Mouse (Mus musculus): Measurements from ENCODE around the gene Gm12184. TPM values are rescaled to one million over a fixed set of nuclear protein-coding genes. Genes with fewer than 3 reads are reported as not detected.

Gm12184 gene
- total RNA-seq, 1 experiment, result 12.2 TPM

DNA sequence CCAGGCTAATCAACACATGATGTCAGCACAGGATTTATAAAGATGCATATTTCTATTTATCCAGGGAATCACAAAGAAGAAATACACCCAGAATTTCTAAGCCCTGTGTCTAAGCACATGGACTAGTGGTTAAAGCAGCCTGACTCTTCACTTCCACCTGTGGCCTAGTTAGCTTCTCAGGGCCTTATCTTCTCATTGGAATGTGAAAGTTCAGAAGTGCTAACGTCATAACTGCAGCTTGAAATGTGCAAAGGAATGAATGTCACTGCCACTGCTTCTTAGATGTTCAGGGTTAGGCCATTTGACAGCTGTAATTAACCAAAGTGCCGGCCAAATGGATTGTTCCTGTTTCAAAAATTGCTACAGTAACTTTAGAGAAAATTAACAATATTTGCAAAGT lies 3.8 kb upstream of the Gm12184 start:
- peaks cover 0 to 2% of the 10 kb centered on the region in 2 experiments; a peak in 2 of 4 replicates for H3K4me1 ChIP-seq (ENCODE audit: control insufficient read depth in 2 of 2, insufficient read depth in 2 of 2, low read length in 2 of 2, poor library complexity in 1 of 2)
- H3K9me3 ChIP-seq (ENCODE audit: control insufficient read depth, insufficient read depth, low read depth, low read length), result no peaks in the 10 kb centered on the region
- no peak for DNase-seq (ENCODE audit: low read depth, low spot score)
- no peak overlapping the region for H3K27ac ChIP-seq (ENCODE audit: insufficient read depth, low read depth, low read length, poor library complexity, severe bottlenecking)
- in situ Hi-C loops (cut with MboI; ENCODE audit: low sequenced_read_pairs in 2 of 2, unreplicated experiment in 2 of 2), result no loop called here
- TF ChIP-seq HCFC1 (IDR thresholded peaks at IDR 0.05; ENCODE audit: borderline replicate concordance, insufficient read depth, low read length) (no peak), CHD2 (IDR thresholded peaks at IDR 0.05; ENCODE audit: low read depth, low read length) (no peak), ZNF384 (IDR thresholded peaks at IDR 0.05; ENCODE audit: low read depth, low read length) (no peak), MAFK (IDR thresholded peaks at IDR 0.05; ENCODE audit: insufficient read depth, low read depth, low read length) (no peak), ZC3H11A (IDR thresholded peaks at IDR 0.05; ENCODE audit: borderline replicate concordance, low read depth, low read length) (no peak)
- H3K36me3 ChIP-seq (ENCODE audit: control insufficient read depth, insufficient read depth, low read length, poor library complexity, severe bottlenecking), result no peaks in the 10 kb centered on the region
- H3K4me3 ChIP-seq (ENCODE audit: insufficient read depth in 1 of 2, low read depth in 1 of 2, low read length in 2 of 2, poor library complexity in 1 of 2, severe bottlenecking in 1 of 2), result no peak overlapping the region
- H3K9ac ChIP-seq (ENCODE audit: insufficient read depth, low read depth, low read length, poor library complexity, severe bottlenecking), result no peak overlapping the region

DNA sequence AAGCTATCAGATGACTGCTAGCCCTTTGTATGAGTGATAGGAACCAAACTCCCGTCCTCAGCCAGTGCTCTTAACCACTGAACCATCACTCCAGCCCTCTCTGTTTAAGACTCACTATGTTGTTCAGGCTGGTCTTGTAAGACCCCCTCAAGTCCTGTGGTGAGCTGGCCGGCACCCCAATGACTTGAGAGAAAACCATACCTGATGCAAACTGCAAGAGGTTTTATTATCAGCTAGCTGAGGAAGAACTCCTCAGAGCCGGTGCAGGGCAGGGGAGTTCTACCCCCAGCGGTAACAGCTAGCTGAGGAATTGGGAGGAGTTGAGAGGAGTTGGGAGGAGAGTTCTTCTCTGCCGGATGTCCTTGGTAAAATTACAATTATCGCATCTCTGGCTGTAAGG lies 1.5 kb upstream of the Gm12184 start:
- Histone ChIP-seq H3K27ac (ENCODE audit: insufficient read depth, low read depth, low read length, poor library complexity, severe bottlenecking) (no peak overlapping the region; the same call in 1 of the 2 replicates), H3K36me3 (ENCODE audit: control insufficient read depth, insufficient read depth, low read length, poor library complexity, severe bottlenecking) (no peaks in the 10 kb centered on the region), H3K4me1 (ENCODE audit: control insufficient read depth in 2 of 2, insufficient read depth in 2 of 2, low read length in 2 of 2, poor library complexity in 1 of 2) (peaks cover 0 to 2% of the 10 kb centered on the region in 2 experiments; a peak in 1 of 4 replicates), H3K9me3 (ENCODE audit: control insufficient read depth, insufficient read depth, low read depth, low read length) (no peaks in the 10 kb centered on the region), H3K9ac (ENCODE audit: insufficient read depth, low read depth, low read length, poor library complexity, severe bottlenecking) (no peak overlapping the region), H3K4me3 (ENCODE audit: insufficient read depth in 1 of 2, low read depth in 1 of 2, low read length in 2 of 2, poor library complexity in 1 of 2, severe bottlenecking in 1 of 2) (no peak overlapping the region)
- TF ChIP-seq CHD2 (IDR thresholded peaks at IDR 0.05; ENCODE audit: low read depth, low read length) (no peak), ZC3H11A (IDR thresholded peaks at IDR 0.05; ENCODE audit: borderline replicate concordance, low read depth, low read length) (no peak), ZNF384 (IDR thresholded peaks at IDR 0.05; ENCODE audit: low read depth, low read length) (no peak), MAFK (IDR thresholded peaks at IDR 0.05; ENCODE audit: insufficient read depth, low read depth, low read length) (no peak), HCFC1 (IDR thresholded peaks at IDR 0.05; ENCODE audit: borderline replicate concordance, insufficient read depth, low read length) (no peak)
- in situ Hi-C loops (cut with MboI; ENCODE audit: low sequenced_read_pairs in 2 of 2, unreplicated experiment in 2 of 2), result no loop called here
- no peak for DNase-seq (ENCODE audit: low read depth, low spot score)

DNA sequence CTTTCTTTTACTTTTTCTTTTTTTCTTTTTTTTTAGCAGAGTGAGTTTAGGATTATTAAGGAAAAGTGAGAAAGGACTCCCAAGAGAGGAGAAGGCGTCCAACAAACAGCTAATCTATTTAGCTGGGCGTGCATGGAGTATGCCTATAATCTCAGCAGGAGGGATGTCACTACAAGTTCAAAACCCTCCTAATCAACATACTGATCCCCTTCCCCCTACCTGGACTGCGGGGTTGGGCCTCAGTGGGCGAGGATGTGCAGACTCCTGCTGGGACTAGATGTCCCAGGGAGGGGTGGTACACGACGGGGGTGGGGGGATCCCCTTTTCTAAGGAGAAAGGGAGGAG lies 269 bp upstream of the Gm12184 start:
- in situ Hi-C loops (cut with MboI; ENCODE audit: low sequenced_read_pairs in 2 of 2, unreplicated experiment in 2 of 2), result no loop called here

DNA sequence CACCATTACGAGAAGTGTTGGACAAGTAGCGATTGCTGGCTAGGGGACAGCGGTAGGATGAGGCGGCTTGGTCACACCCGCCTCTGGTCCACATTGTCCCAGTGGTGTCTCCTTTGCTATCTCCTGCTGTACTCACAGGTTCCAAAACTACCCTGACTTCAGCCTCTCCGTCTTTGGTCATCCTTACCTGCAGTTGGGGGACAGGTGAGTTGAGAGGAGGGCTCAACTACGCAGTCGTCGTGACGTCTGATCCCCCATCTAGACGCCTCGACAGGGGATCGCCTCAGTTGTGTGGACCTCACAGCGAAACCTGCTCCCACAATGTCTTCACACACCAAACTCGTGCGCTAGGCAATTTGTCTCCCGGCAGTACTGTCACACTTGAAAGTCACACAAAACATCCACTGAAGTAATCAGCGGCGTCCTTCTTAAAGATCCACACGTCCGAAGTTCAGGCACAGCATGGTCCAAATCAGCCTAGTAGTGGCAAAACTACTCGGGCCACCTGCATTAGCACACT lies 2.1 kb downstream of the Gm12184 start:
- in situ Hi-C loops (cut with MboI; ENCODE audit: low sequenced_read_pairs in 2 of 2, unreplicated experiment in 2 of 2), result no loop called here
- DNase-seq (ENCODE audit: low read depth, low spot score), result no peak
- Histone ChIP-seq H3K4me3 (ENCODE audit: insufficient read depth in 1 of 2, low read depth in 1 of 2, low read length in 2 of 2, poor library complexity in 1 of 2, severe bottlenecking in 1 of 2) (peak overlapping the region; percentile 47 to 53; a peak in 3 of 4 replicates), H3K27ac (ENCODE audit: insufficient read depth, low read depth, low read length, poor library complexity, severe bottlenecking) (no peak overlapping the region), H3K36me3 (ENCODE audit: control insufficient read depth, insufficient read depth, low read length, poor library complexity, severe bottlenecking) (no peaks in the 10 kb centered on the region), H3K9ac (ENCODE audit: insufficient read depth, low read depth, low read length, poor library complexity, severe bottlenecking) (no peak overlapping the region), H3K9me3 (ENCODE audit: control insufficient read depth, insufficient read depth, low read depth, low read length) (no peaks in the 10 kb centered on the region), H3K4me1 (ENCODE audit: control insufficient read depth in 2 of 2, insufficient read depth in 2 of 2, low read length in 2 of 2, poor library complexity in 1 of 2) (no peaks in the 10 kb centered on the region; a peak in 1 of 4 replicates)
- TF ChIP-seq ZC3H11A (IDR thresholded peaks at IDR 0.05; ENCODE audit: borderline replicate concordance, low read depth, low read length), result no peak

More for the DNA sequence above, 269 bp upstream of the Gm12184 start:
- no peak overlapping the region; the same call in 1 of the 2 replicates for H3K9ac ChIP-seq (ENCODE audit: insufficient read depth, low read depth, low read length, poor library complexity, severe bottlenecking)
- TF ChIP-seq HCFC1 (IDR thresholded peaks at IDR 0.05; ENCODE audit: borderline replicate concordance, insufficient read depth, low read length), result no peak
- no peak for TF ChIP-seq ZNF384 (IDR thresholded peaks at IDR 0.05; ENCODE audit: low read depth, low read length)
- TF ChIP-seq CHD2 (IDR thresholded peaks at IDR 0.05; ENCODE audit: low read depth, low read length), result no peak
- TF ChIP-seq MAFK (IDR thresholded peaks at IDR 0.05; ENCODE audit: insufficient read depth, low read depth, low read length), result no peak
- TF ChIP-seq ZC3H11A (IDR thresholded peaks at IDR 0.05; ENCODE audit: borderline replicate concordance, low read depth, low read length), result no peak
- H3K36me3 ChIP-seq (ENCODE audit: control insufficient read depth, insufficient read depth, low read length, poor library complexity, severe bottlenecking), result no peaks in the 10 kb centered on the region
- H3K4me3 ChIP-seq (ENCODE audit: insufficient read depth in 1 of 2, low read depth in 1 of 2, low read length in 2 of 2, poor library complexity in 1 of 2, severe bottlenecking in 1 of 2), result peak overlapping the region; percentile 49 to 55
- no peak for DNase-seq (ENCODE audit: low read depth, low spot score)
- no peaks in the 10 kb centered on the region for H3K9me3 ChIP-seq (ENCODE audit: control insufficient read depth, insufficient read depth, low read depth, low read length)
- peak overlapping the region; percentile 62; the same call in 1 of the 2 replicates for H3K27ac ChIP-seq (ENCODE audit: insufficient read depth, low read depth, low read length, poor library complexity, severe bottlenecking)
- H3K4me1 ChIP-seq (ENCODE audit: control insufficient read depth in 2 of 2, insufficient read depth in 2 of 2, low read length in 2 of 2, poor library complexity in 1 of 2), result no peaks in the 10 kb centered on the region; a peak in 1 of 4 replicates

DNA sequence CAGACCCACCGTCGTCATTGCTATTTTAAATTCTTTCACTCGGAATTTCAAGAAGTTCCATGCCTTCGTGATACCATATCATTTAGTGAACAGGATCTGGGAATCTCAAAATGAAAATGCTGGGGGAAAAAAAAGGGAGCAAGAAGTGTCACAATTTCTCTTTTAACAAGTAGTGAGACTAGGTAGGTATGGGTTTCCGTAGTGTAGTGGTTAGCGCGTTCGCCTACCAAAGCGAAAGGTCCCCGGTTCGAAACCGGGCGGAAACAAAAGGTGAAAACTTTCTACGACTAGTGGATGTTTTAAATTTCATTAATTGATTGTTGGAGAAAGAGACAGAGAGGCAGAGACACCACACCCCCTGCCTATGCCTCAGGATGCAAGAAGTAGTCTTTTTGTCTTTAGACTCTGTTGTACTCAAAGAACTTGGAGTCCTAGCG lies 2.9 kb downstream of the Gm12184 start:
- peak; percentile 87 for DNase-seq (ENCODE audit: low read depth, low spot score)
- no peak for TF ChIP-seq HCFC1 (IDR thresholded peaks at IDR 0.05; ENCODE audit: borderline replicate concordance, insufficient read depth, low read length)
- TF ChIP-seq MAFK (IDR thresholded peaks at IDR 0.05; ENCODE audit: insufficient read depth, low read depth, low read length), result peak; percentile 87
- H3K4me1 ChIP-seq (ENCODE audit: control insufficient read depth in 2 of 2, insufficient read depth in 2 of 2, low read length in 2 of 2, poor library complexity in 1 of 2), result no peaks in the 10 kb centered on the region; a peak in 1 of 4 replicates
- in situ Hi-C loops (cut with MboI; ENCODE audit: low sequenced_read_pairs in 2 of 2, unreplicated experiment in 2 of 2), result no loop called here
- no peak overlapping the region for H3K27ac ChIP-seq (ENCODE audit: insufficient read depth, low read depth, low read length, poor library complexity, severe bottlenecking)
- H3K9me3 ChIP-seq (ENCODE audit: control insufficient read depth, insufficient read depth, low read depth, low read length), result no peaks in the 10 kb centered on the region
- no peaks in the 10 kb centered on the region for H3K36me3 ChIP-seq (ENCODE audit: control insufficient read depth, insufficient read depth, low read length, poor library complexity, severe bottlenecking)
- peak overlapping the region; percentile 47 to 53; a peak in 3 of 4 replicates for H3K4me3 ChIP-seq (ENCODE audit: insufficient read depth in 1 of 2, low read depth in 1 of 2, low read length in 2 of 2, poor library complexity in 1 of 2, severe bottlenecking in 1 of 2)
- H3K9ac ChIP-seq (ENCODE audit: insufficient read depth, low read depth, low read length, poor library complexity, severe bottlenecking), result no peak overlapping the region

Data from ES-E14 (cell line).